Mouse (Mus musculus): ENCODE data around the gene Sfxn4.
"Not testable (repeated sequence)": the region's sequence is repeated elsewhere in the genome, so short reads cannot be mapped to it uniquely, and the experiment has no call there.

Gene Sfxn4

GRCm38 (mm10) chr19:60860868-60861700, at the start of gene Sfxn4:
TSS of gene Sfxn4 (minus strand) at chr19:60861479.
- DNase-seq (ENCODE audit: low read depth, low spot score), result peak; percentile 97

- no peak for DNase-seq (ENCODE audit: low read depth, low spot score)
Observed at GRCm38 (mm10) chr19:60910304-60910703, 49.0 kb upstream of the Sfxn4 start.

- DNase-seq (ENCODE audit: low read depth, low spot score), result no peak
Observed at GRCm38 (mm10) chr19:60905477-60905876, 44.2 kb upstream of the Sfxn4 start.

GRCm38 (mm10) chr19:60903971-60904370, 42.7 kb upstream of the Sfxn4 start:
- DNase-seq (ENCODE audit: low read depth, low spot score), result no peak

- no peak for DNase-seq (ENCODE audit: low read depth, low spot score)
Observed at GRCm38 (mm10) chr19:60903139-60903538, 41.9 kb upstream of the Sfxn4 start.

- peak; percentile 35 for DNase-seq (ENCODE audit: low read depth, low spot score)
Observed at GRCm38 (mm10) chr19:60895251-60895880, 34.1 kb upstream of the Sfxn4 start.

GRCm38 (mm10) chr19:60891934-60892547, 30.8 kb upstream of the Sfxn4 start:
- DNase-seq (ENCODE audit: low read depth, low spot score), result peak; percentile 76

- peak; percentile 63 for DNase-seq (ENCODE audit: low read depth, low spot score)
Observed at GRCm38 (mm10) chr19:60891123-60891470, 29.8 kb upstream of the Sfxn4 start.

GRCm38 (mm10) chr19:60890391-60891122, 29.3 kb upstream of the Sfxn4 start:
- no peak for DNase-seq (ENCODE audit: low read depth, low spot score)

- DNase-seq (ENCODE audit: low read depth, low spot score), result peak; percentile 98
Observed at GRCm38 (mm10) chr19:60889714-60890315, 28.5 kb upstream of the Sfxn4 start, which contains the start of gene Grk5. TSS of gene Grk5 (plus strand) at chr19:60889749.

- DNase-seq (ENCODE audit: low read depth, low spot score), result peak; percentile 39
Observed at GRCm38 (mm10) chr19:60889101-60889713, 27.9 kb upstream of the Sfxn4 start.

GRCm38 (mm10) chr19:60887637-60888036, 26.4 kb upstream of the Sfxn4 start:
- no peak for DNase-seq (ENCODE audit: low read depth, low spot score)

- DNase-seq (ENCODE audit: low read depth, low spot score), result peak; percentile 82
Observed at GRCm38 (mm10) chr19:60883129-60883528, 21.9 kb upstream of the Sfxn4 start.

- peak; percentile 98 for DNase-seq (ENCODE audit: low read depth, low spot score)
Observed at GRCm38 (mm10) chr19:60874064-60874694, 12.9 kb upstream of the Sfxn4 start, which contains the start of gene Prdx3. TSS of gene Prdx3 (minus strand) at chr19:60874556.

- peak; percentile 41 for DNase-seq (ENCODE audit: low read depth, low spot score)
Observed at GRCm38 (mm10) chr19:60873501-60873900, 12.2 kb upstream of the Sfxn4 start.

- no peak for DNase-seq (ENCODE audit: low read depth, low spot score)
Observed at GRCm38 (mm10) chr19:60872272-60872671, 11.0 kb upstream of the Sfxn4 start.

- DNase-seq (ENCODE audit: low read depth, low spot score), result no peak
Observed at GRCm38 (mm10) chr19:60871366-60871765, 10.1 kb upstream of the Sfxn4 start.

GRCm38 (mm10) chr19:60870489-60870888, 9.2 kb upstream of the Sfxn4 start:
- DNase-seq (ENCODE audit: low read depth, low spot score), result no peak

- not testable (repeated sequence) for DNase-seq (ENCODE audit: low read depth, low spot score)
Observed at GRCm38 (mm10) chr19:60866169-60866568, 4.9 kb upstream of the Sfxn4 start.

- DNase-seq (ENCODE audit: low read depth, low spot score), result no peak
Observed at GRCm38 (mm10) chr19:60845731-60846130, 15.5 kb downstream of the Sfxn4 start.
